Mouse (Mus musculus) adrenal gland, postnatal 14 days (tissue): ENCODE data around the gene Adam4. TPM values are rescaled to one million over a fixed set of nuclear protein-coding genes. Genes with fewer than 3 reads are reported as not detected.
"Not testable (repeated sequence)": the region's sequence is repeated elsewhere in the genome, so short reads cannot be mapped to it uniquely, and the experiment has no call there.

Experiments used
- DNase-seq: peaks from one replicate; pipeline ENCODE4 v3.0.0; 2021; ENCODE audit warnings: mixed read lengths
- long read RNA-seq, 2 experiments: library from polyadenylated mRNA; stranded (forward); transcript quantifications; one replicate each; pipeline ENCODE4 v2.0.0; 2021
- total RNA-seq: library from RNA; stranded (reverse); gene quantifications from 2 replicates; pipeline ENCODE4 v1.2.3, GENCODE M21; 2021

Adam4 gene
- total RNA-seq: 1.4 and 1.7 TPM in 2 replicates
- long read RNA-seq, experiment 1: 0 reads
- long read RNA-seq, experiment 2: 0 reads

DNA sequence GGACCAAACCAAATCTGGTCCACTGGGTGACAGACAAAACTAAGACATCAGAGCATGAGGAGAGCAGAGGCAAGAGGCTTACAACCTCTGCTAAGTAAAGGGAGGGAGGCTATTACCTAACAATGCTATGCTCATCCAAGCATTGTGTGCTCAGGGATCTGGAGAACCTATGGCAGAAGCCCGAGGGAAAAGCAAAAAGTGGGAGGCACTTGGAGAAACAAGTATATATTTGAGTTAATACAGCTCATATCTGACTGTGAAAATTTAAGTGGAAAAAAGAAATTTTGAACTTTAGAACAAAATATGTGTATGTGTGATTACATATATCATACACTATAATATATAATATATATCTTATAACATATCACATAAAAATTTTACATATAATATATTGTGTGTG is at the start of gene Adam4:
Adam4 (minus strand) TSS at position 101 of the 400 bp plus-strand sequence.
- no peak for DNase-seq

DNA sequence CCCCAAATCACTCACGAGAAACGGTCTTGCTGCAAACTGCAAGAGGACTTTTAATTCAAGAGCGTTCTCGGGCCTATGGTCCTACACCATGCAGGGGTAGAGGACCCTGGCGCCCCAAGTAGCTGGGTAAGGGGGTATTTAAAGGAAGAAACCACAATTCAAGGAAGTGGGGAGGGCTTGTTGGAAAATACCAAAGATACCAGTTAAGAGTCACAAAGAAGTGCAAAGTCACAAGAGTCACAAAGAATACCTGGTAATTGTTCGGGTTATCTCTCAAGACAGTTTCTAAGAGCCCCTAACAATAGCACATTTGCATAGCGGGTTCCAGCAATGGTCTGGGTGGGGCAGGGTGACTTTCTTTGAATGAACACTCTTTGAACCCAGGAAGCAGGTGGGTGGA is 37.3 kb upstream of the Adam4 start:
- not testable (repeated sequence) for DNase-seq

DNA sequence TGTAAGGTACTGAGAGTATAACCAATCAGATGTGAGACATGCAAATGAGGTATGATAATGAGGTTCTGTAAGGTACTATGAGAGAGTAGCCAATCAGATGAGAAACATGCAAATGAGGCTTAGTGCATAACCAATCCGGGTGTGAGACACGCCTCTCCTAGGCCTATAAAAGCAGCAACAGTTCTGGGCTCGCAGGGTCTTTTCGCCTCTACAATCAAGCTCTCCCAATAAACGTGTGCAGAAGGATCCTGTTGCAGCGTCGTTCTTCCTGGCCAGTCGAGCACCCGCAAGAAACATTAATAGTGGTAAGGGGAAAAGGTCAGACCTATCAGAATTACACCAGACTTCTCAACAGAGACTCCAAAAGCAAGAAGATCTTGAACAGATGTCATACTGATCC is 17.2 kb upstream of the Adam4 start:
- DNase-seq: not testable (repeated sequence)

GRCm38 (mm10) chr12:81434778-81435177 is 13.0 kb upstream of the Adam4 start:
- peak; percentile 48 for DNase-seq

DNA sequence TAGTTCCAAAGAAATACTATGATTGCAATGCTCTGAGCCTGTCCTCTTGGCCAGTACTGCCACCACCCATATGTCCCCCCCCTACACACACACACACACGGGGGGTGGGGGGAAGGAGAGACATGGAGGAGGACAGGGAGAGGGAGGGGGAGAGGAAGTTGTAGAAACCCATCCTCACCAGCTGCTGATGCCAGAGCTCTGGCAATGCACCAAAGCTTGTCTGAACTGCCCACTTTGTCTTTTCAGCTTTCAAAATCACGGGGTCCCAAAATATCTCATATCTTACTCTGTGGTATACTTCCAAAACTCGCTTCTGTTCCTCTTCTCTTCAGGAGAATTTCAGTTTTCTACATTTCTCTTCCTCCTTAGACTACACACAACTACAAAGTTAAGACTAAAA is 8.5 kb downstream of the Adam4 start:
- DNase-seq: no peak

GRCm38 (mm10) chr12:81408966-81409365 is 12.8 kb downstream of the Adam4 start:
- no peak for DNase-seq

DNA sequence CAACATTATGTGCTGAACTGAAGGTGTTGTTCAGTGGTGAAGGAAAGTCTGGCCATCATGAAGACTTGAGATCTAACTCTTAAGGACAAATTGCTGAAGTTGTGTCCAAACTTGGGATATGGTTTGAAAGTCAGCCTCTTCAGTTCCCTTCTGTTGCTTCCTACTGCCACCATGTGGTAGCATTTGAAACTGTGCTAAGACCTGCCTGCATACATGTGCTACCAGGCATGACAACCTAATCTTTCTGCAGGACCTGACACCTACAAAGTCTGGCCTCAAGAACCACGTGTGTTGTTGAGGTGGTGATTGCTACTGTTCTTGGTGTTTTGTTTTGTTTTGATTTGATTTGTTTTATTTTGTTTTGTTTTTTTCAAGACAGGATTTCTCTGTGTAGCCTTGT is 19.6 kb downstream of the Adam4 start:
- DNase-seq: peak; percentile 78

- not testable (repeated sequence) for DNase-seq
Measured at GRCm38 (mm10) chr12:81379364-81379763, 42.4 kb downstream of the Adam4 start, which contains the start of gene Gm4787. Gene Gm4787, minus strand, starts transcription at chr12:81379464.

Other genes with a start within 250 kb of the Adam4 start
- 0.67 and 1.7 TPM in 2 replicates for gene Slc8a3, start 88.8 kb downstream of the Adam4 start, total RNA-seq
- 0.78 and 1.2 TPM in 2 replicates for gene Gm4787, start 42.5 kb downstream of the Adam4 start, total RNA-seq
- 103 and 112 TPM in 2 replicates for gene Cox16, start 63.2 kb upstream of the Adam4 start, total RNA-seq
- gene Gm20498, start 111.0 kb upstream of the Adam4 start, total RNA-seq: 33.8 and 42.2 TPM in 2 replicates
- gene Synj2bp, start 111.0 kb upstream of the Adam4 start, total RNA-seq: 31.9 and 34.2 TPM in 2 replicates
- gene Adam21, start 146.5 kb upstream of the Adam4 start, total RNA-seq: not detected in 2 replicates
- 26.7 and 26.9 TPM in 2 replicates for gene Med6, start 173.1 kb upstream of the Adam4 start, total RNA-seq
- 3.0 and 4.4 TPM in 2 replicates for gene Ttc9, start 209.3 kb upstream of the Adam4 start, total RNA-seq